Mouse (Mus musculus) layer of hippocampus, postnatal 36 days (tissue): ENCODE results near the gene Amigo2. TPM values are rescaled to one million over a fixed set of nuclear protein-coding genes. Genes with fewer than 3 reads are reported as not detected.

Experiments
- DNase-seq, 2 experiments: peaks; one replicate each; pipeline ENCODE4 v3.0.0; 2022
- total RNA-seq, 2 experiments: library from RNA; stranded (reverse); gene quantifications; 2 replicates each; pipeline ENCODE4 v1.2.3; 2021

Gene Amigo2
- total RNA-seq, 2 experiments from 2014 or later, result 23.3 to 24.4 TPM

DNA sequence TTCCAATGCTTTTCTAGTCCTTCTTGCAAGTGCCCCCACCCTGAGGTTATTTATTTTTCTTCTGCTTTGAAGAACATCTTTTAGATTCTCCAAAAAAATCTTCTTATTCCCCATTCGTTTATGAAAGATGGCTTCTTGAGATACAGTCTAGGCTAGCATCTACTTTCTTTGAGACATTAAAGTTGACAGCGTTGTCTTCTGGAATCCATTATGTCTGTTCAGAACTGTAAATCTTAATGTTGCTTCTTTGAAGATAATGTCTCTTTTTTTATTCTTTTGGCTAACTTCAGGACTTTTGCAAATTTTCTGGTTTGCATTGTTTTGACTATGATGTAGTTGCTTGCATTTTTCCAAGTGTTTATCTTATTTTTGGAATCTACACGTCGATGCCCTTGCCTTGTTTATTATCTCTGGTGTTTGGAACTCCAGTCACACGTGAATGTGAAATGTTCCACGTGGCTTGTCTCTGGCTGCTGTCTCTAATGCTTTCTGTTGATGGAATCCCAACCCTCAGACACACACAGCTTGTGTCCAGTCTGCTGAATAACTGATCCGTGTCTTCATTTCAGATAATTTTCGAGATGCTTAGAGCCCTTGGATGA is 20.1 kb upstream of the Amigo2 start:
- DNase-seq, result no peak

DNA sequence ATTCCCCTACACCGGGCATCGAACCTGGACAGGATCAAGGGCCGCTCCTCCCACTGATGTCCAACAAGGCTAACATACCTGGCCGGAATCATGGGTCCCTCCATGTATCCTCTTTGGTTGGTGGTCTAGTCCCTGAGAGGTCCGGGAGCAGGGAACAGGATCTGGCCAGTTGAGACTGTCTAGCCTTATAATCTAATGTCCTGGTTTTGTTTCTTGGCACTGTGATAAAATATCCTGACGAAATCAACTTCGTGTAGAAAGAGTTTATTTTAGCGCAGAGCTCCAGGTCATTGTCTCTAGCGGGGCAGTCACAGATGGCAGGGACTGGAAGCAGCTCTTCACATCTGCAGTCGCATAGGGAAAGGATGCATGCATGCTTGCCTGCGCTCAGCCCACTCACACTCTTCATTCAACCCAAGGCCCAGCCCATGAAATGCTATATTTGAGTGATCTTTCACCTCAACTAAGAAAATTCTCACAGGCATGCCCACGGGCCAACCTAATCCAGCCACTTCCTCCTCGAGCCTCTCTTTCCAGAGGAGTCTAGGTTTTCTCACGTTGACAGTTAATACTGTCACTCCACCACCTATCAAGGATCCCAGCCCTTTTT is 19.3 kb upstream of the Amigo2 start:
- no peak for DNase-seq

DNA sequence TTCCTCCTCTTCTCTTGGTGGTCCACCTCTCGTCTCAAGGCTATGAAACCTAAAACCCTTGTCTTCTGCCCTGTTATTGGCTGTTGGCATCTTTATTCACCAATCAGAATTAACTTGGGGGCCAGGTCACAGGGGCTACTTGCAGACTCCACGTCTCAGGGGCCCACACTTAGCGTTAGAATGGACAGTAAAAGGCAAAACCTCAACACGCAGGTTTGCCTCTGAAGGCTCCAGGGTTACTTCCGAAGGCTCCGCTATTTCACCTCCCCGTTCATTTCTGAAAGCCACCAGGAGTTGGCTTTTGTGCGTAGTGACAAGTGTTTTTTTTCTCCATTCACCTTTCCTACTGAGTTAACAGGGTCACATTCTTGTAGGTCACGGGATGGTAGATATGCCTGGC is 15.2 kb upstream of the Amigo2 start:
- no peak for DNase-seq

DNA sequence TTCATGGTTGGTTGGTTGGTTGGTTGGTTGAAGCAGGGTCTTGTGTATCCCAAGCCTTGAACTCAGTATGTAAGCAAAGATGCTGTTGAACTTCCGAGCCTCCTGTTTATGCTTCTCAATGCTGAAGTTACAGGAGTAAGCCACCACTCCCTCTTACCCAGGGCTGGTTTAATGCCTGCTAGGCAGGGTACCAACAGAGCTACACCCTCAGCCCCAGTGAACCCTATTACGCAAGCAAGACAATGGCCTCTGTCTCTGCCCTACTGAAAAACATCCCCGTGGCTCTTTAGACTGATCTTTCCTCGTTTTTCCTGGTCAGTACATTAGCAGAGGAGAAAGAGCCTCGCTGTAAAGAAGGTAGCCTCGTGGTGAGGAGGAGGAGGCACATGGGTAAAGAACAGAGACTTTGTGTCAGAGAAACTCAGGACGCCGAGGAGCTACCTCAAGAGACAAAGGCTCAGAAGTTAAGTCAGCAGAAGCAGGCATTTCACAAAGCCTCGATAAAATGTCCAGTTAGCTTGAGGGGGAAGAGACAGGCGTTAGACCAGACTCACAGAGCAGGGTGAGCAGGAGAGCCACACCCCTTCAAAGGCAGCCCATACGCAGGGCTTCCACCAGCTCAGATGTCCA is 13.0 kb upstream of the Amigo2 start:
- DNase-seq, result no peak

DNA sequence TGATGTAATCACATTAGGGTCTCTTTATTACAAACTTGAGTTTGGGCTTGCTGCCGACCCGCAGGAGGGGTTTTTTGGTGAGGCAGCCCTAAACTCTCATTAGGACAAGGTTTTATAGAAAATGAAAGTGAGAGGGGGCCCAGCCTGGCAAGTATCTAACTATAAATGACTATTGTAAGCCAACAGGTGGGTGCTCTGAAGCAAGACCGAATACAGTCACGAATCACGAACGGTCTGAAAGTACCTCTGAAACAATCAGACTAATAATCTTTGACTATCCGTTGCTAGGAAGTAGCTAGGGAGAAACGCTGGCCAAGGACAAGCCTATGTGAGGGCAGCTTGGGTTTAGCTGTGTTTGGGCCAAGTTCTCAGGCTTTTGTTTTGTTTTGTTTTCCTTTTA is 12.2 kb upstream of the Amigo2 start:
- DNase-seq, result no peak

DNA sequence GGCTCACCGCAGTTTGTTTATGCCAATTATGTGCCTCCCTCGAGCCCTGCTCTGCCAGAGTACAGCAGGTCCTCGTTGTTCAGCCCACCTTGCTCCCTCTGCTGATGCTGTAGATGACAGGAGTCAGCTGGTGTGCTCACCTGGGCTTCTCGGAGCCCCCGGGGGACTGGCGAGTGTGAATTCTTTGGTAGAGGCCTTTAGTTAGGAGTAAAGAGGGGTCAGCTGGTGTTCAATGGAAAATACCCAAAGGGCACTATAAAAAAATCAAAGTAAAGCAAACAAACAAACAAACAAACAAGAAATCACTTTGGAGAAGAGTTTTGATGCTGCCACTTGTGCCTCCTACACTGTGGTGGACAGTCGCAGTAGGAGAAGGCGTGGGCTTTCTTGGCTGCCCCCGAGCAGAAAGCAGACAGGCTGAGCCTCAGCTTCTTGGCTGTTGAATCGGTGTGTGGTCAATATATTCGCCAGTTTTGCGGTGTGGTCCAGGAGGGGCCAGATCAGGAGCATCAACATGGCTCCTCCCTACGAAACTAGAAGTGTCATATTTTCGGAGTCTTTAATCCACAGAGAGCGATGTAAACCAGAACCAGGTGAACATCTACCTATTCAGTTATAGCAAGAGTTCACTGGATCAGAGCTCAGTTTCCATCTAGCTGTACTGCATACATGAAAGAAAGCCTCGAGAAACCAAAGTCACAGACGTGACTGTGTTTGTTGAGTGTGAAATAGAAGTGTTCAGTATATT is 11.6 kb upstream of the Amigo2 start:
- DNase-seq, result no peak

DNA sequence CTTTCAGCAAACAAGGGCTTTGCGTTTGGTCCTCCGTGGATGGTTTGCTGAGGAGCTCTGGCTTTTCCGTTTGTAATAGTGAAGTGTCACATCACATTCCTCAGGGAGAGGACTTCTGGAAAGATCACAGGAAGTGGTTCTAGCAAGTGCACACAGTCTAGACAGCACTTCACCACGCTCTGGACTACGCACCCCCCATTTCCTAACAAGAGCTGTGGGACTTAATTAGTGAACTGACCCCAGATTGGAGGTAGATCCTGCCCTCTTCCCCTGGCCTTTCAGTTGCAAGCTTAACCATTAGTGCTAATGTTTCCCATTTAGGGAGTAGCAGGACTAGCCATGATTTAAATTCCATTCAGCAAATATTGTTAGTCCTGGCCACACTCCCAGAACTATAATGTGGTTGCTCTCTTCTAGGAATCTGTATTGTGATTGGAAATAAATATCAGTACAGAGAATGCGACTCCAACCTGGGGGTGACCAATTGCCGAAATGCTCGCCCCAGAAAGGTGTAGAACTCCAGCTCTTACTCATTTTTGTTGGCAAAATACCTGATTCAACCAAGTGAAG is 10.2 kb upstream of the Amigo2 start:
- no peak for DNase-seq

DNA sequence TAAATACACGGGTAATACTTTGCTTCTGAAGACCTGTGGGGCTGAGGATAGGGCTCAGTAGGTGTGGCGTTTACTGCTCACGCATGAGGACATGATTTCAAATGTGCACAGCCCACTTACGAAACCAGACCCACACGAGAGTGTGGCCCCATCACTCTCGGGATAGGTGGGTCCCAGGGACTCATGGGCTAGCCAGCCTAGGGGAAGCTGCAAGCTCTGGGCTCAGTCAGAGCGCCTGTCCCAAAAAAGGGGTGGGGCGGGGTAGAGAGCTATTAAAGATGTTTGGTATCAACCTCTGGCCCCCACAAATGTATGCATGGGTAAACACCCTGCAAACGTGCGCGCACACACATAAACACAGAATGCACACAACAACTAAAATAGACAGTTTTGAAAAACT is 9.3 kb upstream of the Amigo2 start:
- DNase-seq, result no peak

DNA sequence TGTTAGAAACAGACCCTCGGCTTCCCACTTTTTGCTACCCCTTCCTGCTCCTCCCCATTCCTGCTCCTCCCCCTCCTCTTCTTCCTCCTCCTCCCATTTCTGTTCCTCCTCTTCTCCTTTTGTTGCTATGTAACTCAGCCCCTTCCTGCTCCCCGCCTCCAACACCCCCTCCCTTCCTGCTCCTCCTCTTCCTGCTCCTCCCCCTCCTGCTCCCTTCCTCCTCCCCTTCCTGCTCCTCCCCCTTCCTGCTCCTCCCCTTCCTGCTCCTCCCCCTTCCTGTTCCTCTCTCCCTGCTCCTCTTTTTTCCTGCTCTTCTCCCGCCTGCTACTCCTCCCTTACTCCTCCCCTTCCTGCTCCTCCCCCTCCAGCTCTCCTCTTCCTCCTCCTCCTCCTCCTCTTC is 8.7 kb upstream of the Amigo2 start:
- no peak for DNase-seq

DNA sequence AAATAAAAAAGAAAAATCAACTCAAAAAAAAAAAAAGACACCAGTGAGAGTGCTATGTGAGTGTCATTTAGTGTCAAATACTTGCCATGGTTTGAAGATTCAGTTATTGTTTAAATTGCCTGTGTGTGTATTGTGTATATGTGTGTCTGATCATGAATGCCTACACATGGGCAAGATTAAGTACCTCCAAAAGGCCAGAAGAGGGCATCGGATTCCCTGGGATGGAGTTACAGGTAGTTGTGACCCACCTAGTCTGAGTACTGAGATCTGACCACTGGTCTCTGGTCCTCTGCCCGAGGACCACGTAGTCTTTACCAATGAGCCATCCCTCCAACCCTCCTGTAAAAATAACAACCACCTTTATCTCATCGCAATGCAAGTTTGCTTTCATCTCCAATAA is 7.3 kb upstream of the Amigo2 start:
- no peak for DNase-seq

DNA sequence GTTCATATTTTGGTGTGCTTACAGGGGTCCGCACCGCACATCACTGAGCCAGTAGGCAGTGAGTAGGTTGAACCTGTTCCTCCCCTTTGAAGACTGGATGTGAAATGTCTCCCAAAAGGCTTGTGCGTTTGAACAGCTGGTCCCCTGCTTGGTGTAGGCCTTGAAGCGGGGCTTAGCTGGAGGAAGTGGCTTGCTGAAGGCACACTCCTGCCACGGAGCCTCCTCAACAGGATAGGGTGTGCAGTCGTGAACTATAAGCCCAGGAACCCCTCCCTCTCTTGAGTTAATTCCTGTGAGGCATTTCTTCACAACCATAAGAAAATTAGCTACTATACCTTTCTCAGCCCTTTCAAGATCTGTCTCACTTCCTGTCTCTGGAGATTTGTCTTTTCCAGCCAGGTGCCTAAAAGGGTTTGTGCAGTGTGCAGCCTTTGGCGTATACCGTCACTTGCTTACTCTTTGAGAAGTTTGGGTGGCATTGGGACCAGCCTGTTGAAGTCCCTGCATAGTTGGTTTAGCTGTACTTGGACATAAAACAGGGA is 5.5 kb upstream of the Amigo2 start:
- no peak for DNase-seq

DNA sequence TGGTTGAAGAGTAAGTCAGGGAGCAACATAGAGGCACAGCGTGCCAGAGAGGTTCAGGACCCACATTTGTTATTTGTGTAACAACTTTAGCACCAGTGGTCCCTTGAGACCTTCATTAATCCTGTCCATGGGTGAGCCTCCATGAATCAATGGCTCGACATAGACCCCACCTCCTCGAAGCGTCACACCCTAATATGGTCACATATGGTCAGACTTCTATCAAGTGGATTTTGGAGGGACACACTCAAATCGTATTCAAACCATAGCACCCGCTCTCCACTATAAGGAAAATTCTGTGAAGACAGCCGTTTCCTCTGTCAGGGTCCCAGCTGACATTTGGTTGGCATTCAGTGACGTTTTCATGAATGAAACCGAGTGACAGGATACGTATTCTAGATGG is 2.2 kb upstream of the Amigo2 start:
- no peak for DNase-seq

DNA sequence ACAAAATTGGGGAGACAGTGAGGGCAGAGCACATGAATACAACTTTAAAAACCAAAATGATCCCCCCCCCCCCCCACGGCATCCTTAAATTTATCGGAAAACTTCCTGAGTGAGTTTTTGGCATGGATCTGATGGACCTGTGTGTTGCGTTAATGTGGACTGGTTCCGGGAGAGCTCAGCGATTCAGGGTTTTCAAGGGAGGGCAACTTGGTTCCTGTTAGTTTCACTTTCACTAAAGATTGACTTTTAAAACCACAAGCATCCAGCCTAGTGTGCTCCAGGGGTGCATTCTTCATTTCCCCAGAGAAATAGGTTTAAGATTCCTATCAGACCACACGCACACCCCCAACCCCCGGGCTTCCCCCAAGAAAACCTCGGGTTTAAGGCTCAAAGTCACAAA is 1.2 kb upstream of the Amigo2 start:
- no peak for DNase-seq

DNA sequence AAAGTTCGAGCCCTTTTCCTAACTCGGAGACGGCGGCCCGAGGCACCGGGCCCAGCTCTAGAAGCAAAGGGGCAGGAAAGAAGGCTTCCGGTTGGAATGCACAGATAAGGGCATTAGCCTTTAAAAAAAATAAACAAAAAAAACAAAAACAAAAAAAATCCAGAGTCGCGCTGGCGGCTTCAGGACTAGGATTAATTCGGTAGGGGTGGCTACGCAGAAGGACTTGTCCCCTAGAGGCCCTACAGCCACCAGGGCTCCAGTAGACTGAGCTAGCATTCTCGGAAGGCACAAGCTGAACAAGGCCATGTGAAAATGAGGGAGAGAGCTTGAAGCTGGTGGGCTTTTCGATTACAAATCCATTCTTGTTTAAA is 689 bp upstream of the Amigo2 start:
- DNase-seq, result no peak

DNA sequence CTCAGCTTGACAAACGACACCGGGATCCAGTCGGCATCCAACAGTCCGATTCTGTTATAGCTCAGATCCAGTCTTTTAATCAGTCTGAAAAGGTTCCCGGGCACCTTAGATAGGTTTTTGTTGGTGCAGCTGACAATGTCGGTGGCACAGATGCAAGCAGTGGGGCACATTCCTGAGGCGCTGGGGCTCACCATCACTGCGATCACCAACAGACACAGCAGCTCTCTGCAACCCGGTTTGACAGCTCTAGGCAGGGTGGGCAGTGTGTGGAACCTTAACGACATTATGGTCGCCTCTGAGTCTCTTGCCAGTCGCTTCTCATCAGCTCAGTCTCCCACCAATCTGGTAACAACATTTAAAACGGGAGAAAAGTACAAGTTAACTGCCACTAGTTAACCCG is 831 bp downstream of the Amigo2 start:
- no peak for DNase-seq

DNA sequence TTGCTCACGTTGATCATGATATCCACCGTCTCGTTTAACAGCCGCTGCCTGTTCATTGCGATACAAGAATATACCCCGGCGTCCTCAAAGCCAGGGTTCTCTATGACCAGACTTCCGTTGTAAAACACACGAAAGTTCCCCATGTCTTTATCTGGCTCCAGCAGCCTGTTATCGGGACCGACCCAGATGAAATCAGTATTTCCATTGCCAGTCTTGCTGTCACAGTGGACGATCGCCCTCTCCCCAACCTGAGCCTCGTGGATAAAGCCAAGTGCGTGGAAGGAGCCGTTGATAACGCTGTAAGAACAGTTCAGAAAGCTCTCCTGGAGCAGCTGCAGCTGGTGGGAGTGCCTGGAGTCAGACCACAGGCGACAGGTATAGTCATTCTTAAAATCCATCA is 1.7 kb downstream of the Amigo2 start:
- no peak for DNase-seq

DNA sequence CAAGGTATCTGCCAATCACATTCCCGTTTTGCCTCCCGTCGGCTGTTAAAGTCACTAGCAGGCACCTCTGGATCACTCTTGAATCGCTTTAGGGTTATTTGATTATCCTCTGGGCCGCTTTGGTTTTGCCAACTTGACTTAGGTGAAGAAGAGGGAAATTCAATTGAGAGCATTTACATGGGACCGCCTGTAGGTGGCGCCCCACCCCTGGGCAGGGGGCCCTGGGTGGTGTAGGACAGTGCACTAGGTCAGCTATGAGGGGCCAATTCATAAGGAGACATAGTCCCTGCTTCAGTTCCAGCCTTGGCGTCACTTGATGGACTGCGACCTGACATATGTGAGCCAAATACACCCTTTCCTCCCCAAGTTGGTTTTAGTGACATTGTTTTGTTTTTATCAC is 10.1 kb downstream of the Amigo2 start:
- DNase-seq, result no peak

DNA sequence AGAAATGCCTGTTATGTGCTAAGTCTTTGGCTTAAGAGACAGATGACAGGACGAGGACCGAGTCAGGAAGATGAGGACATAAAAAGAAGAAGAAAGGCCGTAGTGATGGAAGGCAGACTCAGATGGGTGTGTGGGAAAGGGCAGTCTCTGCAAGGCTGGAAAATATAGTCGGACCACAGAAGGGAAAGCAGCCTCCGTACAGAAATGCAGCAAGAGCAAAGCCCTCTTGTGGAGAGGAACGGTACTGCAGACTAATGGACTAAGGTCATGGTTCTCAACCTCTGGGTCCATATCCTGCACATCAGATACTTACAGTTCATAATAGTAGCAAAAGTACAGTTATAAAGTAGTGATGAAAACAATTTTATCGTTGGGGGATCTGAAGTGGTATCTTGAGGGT is 11.9 kb downstream of the Amigo2 start:
- DNase-seq, result no peak

DNA sequence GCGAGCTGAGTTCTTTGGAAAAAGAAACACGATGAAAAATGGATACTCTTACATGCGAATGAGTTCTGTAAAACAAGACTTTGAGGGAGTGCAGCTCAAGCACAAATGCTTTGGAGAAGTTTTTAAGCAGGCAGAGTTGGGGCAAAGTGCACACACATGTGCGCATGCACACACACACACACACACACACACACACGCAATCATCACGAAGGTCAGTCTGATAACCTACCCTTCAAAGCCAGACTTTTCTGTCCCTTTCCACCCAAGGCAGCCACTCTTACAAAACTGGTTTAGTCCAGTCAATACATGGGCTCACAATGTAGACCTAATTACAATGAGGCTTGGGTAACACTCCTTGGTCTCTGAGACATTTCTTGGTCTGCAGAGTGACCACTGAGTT is 13.0 kb downstream of the Amigo2 start:
- no peak for DNase-seq

DNA sequence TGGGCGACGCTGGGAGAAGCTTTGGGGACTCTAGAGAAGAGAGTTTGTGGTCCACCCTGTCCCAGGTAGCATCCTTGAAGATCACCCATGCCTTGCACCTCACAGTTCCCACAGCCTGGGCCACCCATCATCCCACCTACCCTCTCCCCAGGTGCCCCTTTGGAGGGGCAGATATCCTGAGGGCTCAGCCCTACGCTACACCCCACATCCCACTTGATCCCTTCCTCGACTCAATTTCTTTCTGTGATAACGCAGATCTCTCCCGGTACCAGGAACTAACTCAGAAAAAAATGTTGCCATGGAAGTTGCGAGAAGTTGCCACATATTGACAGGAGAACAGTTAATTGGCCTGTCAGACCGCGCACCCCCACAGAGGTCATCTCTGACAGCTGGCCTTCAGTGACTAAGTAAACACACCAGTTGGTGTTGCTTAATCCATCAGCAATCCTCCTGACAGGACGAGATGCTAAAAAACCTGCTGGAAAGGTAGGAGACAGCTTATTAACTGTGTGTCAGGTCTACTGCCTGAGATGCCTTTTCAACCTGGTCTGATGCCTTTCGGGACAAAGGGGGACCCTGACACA is 17.5 kb downstream of the Amigo2 start:
- no peak for DNase-seq

DNA sequence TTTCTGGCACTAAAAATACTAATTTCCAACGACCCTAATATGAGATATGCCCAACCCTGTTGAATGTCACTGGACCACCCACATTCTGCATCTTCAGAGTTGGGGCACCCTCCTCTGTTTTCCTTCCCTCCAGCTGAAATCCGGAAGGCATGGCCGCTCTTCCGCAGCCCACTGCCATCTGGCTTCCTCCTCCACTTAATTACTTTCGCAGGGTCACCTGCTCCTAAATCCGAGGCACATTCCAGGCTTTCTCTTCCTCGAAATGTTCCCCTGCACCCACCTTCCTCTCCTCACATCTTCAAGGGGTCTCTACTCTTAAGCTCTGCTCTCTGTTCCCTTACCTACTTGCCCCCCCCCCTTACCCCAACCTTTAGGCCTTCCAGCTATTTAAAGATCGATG is 23.1 kb downstream of the Amigo2 start:
- no peak for DNase-seq

DNA sequence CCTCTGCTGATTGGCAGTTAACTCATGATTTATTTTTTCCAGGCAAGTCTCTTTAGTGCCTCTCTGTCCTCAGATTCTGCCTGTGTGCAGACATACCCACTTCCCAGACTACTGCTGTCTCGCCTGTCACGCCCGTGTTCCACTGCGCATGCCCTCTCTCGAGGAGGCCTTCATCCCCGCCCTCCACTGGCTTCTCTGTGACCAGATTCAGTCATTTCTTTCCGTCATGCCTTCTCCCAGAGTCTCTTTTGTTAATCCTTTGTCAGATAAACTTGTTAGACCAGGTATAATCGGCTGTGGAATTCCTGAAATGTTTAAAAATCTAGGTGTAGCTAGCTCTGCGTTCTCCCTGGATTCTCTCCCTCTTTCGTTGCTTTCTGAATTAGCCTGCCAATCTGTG is 23.7 kb downstream of the Amigo2 start:
- DNase-seq, result no peak

DNA sequence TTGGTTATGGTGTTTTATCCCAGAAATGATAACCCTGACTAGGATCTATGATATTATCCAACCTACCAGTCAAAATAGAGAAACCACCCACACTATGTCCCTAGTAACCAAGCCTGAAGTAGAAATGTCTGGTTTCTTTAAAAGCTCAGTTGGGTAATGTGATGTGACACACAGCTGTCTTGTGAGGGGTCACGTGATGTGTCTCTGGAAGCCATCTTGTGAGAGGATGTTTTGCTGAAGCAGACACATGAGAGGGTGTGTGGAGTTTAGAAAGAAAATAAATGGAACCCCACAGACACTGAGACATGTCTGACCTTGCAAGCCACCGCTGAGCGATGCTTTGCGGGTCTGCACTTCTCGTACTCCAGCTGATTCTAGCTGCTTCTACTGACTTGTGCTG is 30.2 kb downstream of the Amigo2 start:
- DNase-seq, result no peak
